Mouse (Mus musculus): ENCODE measurements around the gene 2010111I01Rik. TPM values are rescaled to one million over a fixed set of nuclear protein-coding genes. Genes with fewer than 3 reads are reported as not detected.

The 2010111I01Rik gene
- polyA plus RNA-seq, 1 experiment from 2014 or later = 23.9 TPM

- peaks cover 45% of the 10 kb centered on the region for H3K4me1 ChIP-seq
- peaks cover 11% of the 10 kb centered on the region for H3K27me3 ChIP-seq
- 78% methylated on average over 10 of the region's 10 CpGs for WGBS
- ATAC-seq = no peak
- no peak overlapping the region for H3K27ac ChIP-seq
- no peaks in the 10 kb centered on the region for H3K36me3 ChIP-seq (ENCODE audit: poor library complexity, severe bottlenecking)
- H3K9me3 ChIP-seq (replicated peaks) = no peaks in the 10 kb centered on the region
- no peak overlapping the region for H3K4me3 ChIP-seq
- no peak overlapping the region for H3K9ac ChIP-seq
- H3K4me2 ChIP-seq = peak overlapping the region; percentile 38
These were observed 309.9 kb downstream of the 2010111I01Rik start for GRCm38 (mm10) chr13:63274488-63275166.

- H3K4me2 ChIP-seq = no peak overlapping the region
- no peak overlapping the region for H3K27ac ChIP-seq
- H3K36me3 ChIP-seq (ENCODE audit: poor library complexity, severe bottlenecking) = no peaks in the 10 kb centered on the region
- 94% methylated on average over 4 of the region's 4 CpGs for WGBS
- peaks cover 51% of the 10 kb centered on the region for H3K4me1 ChIP-seq
- no peaks in the 10 kb centered on the region for H3K9me3 ChIP-seq (replicated peaks)
- no peak overlapping the region for H3K4me3 ChIP-seq
- no peaks in the 10 kb centered on the region; the same call in 1 of the 2 replicates for H3K27me3 ChIP-seq
- H3K9ac ChIP-seq = no peak overlapping the region
- ATAC-seq = no peak
These were observed 311.7 kb downstream of the 2010111I01Rik start for GRCm38 (mm10) chr13:63276389-63276788.

GRCm38 (mm10) chr13:63277316-63277715 is 312.6 kb downstream of the 2010111I01Rik start:
- no peak overlapping the region for H3K4me3 ChIP-seq
- H3K4me2 ChIP-seq = no peak overlapping the region
- no peaks in the 10 kb centered on the region for H3K9me3 ChIP-seq (replicated peaks)
- no peaks in the 10 kb centered on the region; the same call in 1 of the 2 replicates for H3K27me3 ChIP-seq
- no peaks in the 10 kb centered on the region for H3K36me3 ChIP-seq (ENCODE audit: poor library complexity, severe bottlenecking)
- 84% methylated on average over 5 of the region's 5 CpGs for WGBS
- no peak overlapping the region for H3K27ac ChIP-seq
- no peak overlapping the region for H3K9ac ChIP-seq
- no peak for ATAC-seq
- peaks cover 46% of the 10 kb centered on the region for H3K4me1 ChIP-seq

GRCm38 (mm10) chr13:63278141-63278631 is 313.5 kb downstream of the 2010111I01Rik start:
- peaks cover 38% of the 10 kb centered on the region for H3K4me1 ChIP-seq
- no peak overlapping the region for H3K4me3 ChIP-seq
- 68% methylated on average over 5 of the region's 5 CpGs for WGBS
- H3K9me3 ChIP-seq (replicated peaks) = no peaks in the 10 kb centered on the region
- H3K4me2 ChIP-seq = 0 out of 2 replicates have a peak overlapping the region, but pooled peaks have one; percentile 35
- 0 out of 2 replicates have a peak, but pooled peaks cover under 1% of the 10 kb centered on the region for H3K36me3 ChIP-seq (ENCODE audit: poor library complexity, severe bottlenecking)
- H3K27me3 ChIP-seq = no peaks in the 10 kb centered on the region; the same call in 1 of the 2 replicates
- H3K27ac ChIP-seq = peak overlapping the region; percentile 25; the same call in 1 of the 2 replicates
- H3K9ac ChIP-seq = no peak overlapping the region
- no peak for ATAC-seq

GRCm38 (mm10) chr13:63278796-63279475 is 314.2 kb downstream of the 2010111I01Rik start:
- H3K36me3 ChIP-seq (ENCODE audit: poor library complexity, severe bottlenecking) = peaks cover 8% of the 10 kb centered on the region; the same call in 1 of the 2 replicates
- peak overlapping the region; percentile 35 for H3K4me2 ChIP-seq
- H3K9ac ChIP-seq = 0 out of 2 replicates have a peak overlapping the region, but pooled peaks have one; percentile 34
- 14% methylated on average over 10 of the region's 10 CpGs for WGBS
- H3K4me1 ChIP-seq = peaks cover 33% of the 10 kb centered on the region
- H3K27ac ChIP-seq = peak overlapping the region; percentile 20; the same call in 1 of the 2 replicates
- H3K9me3 ChIP-seq (replicated peaks) = no peaks in the 10 kb centered on the region
- peak; percentile 48 for ATAC-seq
- no peak overlapping the region for H3K4me3 ChIP-seq
- no peaks in the 10 kb centered on the region; the same call in 1 of the 2 replicates for H3K27me3 ChIP-seq

GRCm38 (mm10) chr13:63279807-63280206 is 315.1 kb downstream of the 2010111I01Rik start:
- H3K27ac ChIP-seq = no peak overlapping the region
- peaks cover 10% of the 10 kb centered on the region; the same call in 1 of the 2 replicates for H3K36me3 ChIP-seq (ENCODE audit: poor library complexity, severe bottlenecking)
- no peaks in the 10 kb centered on the region; the same call in 1 of the 2 replicates for H3K27me3 ChIP-seq
- peaks cover 25% of the 10 kb centered on the region for H3K4me1 ChIP-seq
- H3K4me3 ChIP-seq = no peak overlapping the region
- no peak for ATAC-seq
- no peak overlapping the region for H3K4me2 ChIP-seq
- 75% methylated on average over 8 of the region's 8 CpGs for WGBS
- H3K9ac ChIP-seq = no peak overlapping the region
- H3K9me3 ChIP-seq (replicated peaks) = no peaks in the 10 kb centered on the region

GRCm38 (mm10) chr13:63280344-63280743 is 315.7 kb downstream of the 2010111I01Rik start:
- no peak overlapping the region for H3K4me2 ChIP-seq
- H3K9ac ChIP-seq = no peak overlapping the region
- H3K36me3 ChIP-seq (ENCODE audit: poor library complexity, severe bottlenecking) = peaks cover 15% of the 10 kb centered on the region; the same call in 1 of the 2 replicates
- H3K27ac ChIP-seq = no peak overlapping the region
- ATAC-seq = no peak
- WGBS = 44% methylated on average over 3 of the region's 3 CpGs
- H3K4me3 ChIP-seq = no peak overlapping the region
- peaks cover 22% of the 10 kb centered on the region for H3K4me1 ChIP-seq
- no peaks in the 10 kb centered on the region; the same call in 1 of the 2 replicates for H3K27me3 ChIP-seq
- no peaks in the 10 kb centered on the region for H3K9me3 ChIP-seq (replicated peaks)

- WGBS = 86% methylated on average over 8 of the region's 8 CpGs
- no peak for ATAC-seq
- no peak overlapping the region for H3K4me2 ChIP-seq
These were observed 316.5 kb downstream of the 2010111I01Rik start for GRCm38 (mm10) chr13:63281206-63281605.

GRCm38 (mm10) chr13:63283236-63283635 is 318.5 kb downstream of the 2010111I01Rik start:
- Histone ChIP-seq H3K9me3 (replicated peaks) (no peaks in the 10 kb centered on the region), H3K36me3 (ENCODE audit: poor library complexity, severe bottlenecking) (peaks cover 23% of the 10 kb centered on the region), H3K4me1 (peaks cover 25% of the 10 kb centered on the region), H3K27me3 (no peaks in the 10 kb centered on the region; the same call in 1 of the 2 replicates), H3K4me2 (no peak overlapping the region), H3K4me3 (no peak overlapping the region), H3K9ac (no peak overlapping the region), H3K27ac (no peak overlapping the region)
- no peak for ATAC-seq

More at GRCm38 (mm10) chr13:63281206-63281605, 316.5 kb downstream of the 2010111I01Rik start:
- Histone ChIP-seq H3K9me3 (replicated peaks) (no peaks in the 10 kb centered on the region), H3K27me3 (no peaks in the 10 kb centered on the region; the same call in 1 of the 2 replicates), H3K36me3 (ENCODE audit: poor library complexity, severe bottlenecking) (peaks cover 20% of the 10 kb centered on the region; the same call in 1 of the 2 replicates), H3K27ac (no peak overlapping the region), H3K4me3 (no peak overlapping the region), H3K9ac (no peak overlapping the region), H3K4me1 (peaks cover 23% of the 10 kb centered on the region)

- peaks cover 21% of the 10 kb centered on the region; the same call in 1 of the 2 replicates for H3K4me1 ChIP-seq
- H3K27ac ChIP-seq = no peak overlapping the region
- H3K9me3 ChIP-seq (replicated peaks) = no peaks in the 10 kb centered on the region
- no peaks in the 10 kb centered on the region for H3K27me3 ChIP-seq
- WGBS = 96% methylated on average over 3 of the region's 3 CpGs
- peaks cover 29% of the 10 kb centered on the region for H3K36me3 ChIP-seq (ENCODE audit: poor library complexity, severe bottlenecking)
- H3K4me2 ChIP-seq = no peak overlapping the region
- ATAC-seq = no peak
- H3K9ac ChIP-seq = no peak overlapping the region
- H3K4me3 ChIP-seq = no peak overlapping the region
These were observed 320.1 kb downstream of the 2010111I01Rik start for GRCm38 (mm10) chr13:63284748-63285147.

GRCm38 (mm10) chr13:63286483-63287102 is 321.9 kb downstream of the 2010111I01Rik start:
- Histone ChIP-seq H3K36me3 (ENCODE audit: poor library complexity, severe bottlenecking) (peaks cover 32% of the 10 kb centered on the region), H3K9me3 (replicated peaks) (no peaks in the 10 kb centered on the region), H3K4me3 (no peak overlapping the region), H3K4me1 (peaks cover 17% of the 10 kb centered on the region; the same call in 1 of the 2 replicates), H3K4me2 (no peak overlapping the region), H3K27ac (no peak overlapping the region), H3K9ac (no peak overlapping the region), H3K27me3 (no peaks in the 10 kb centered on the region)
- 85% methylated on average over 11 of the region's 11 CpGs for WGBS
- ATAC-seq = no peak
